Mouse (Mus musculus) bone marrow macrophage, adult 2 months (primary cell): Measurements from ENCODE around the gene Pik3r2.

Experiments
- CTCF ChIP-seq: IDR thresholded peaks from 2 replicates; pipeline ENCODE4 v1.5.1; 2012; ENCODE audit warnings: low read depth, mild to moderate bottlenecking, low read length, moderate library complexity
- POLR2A ChIP-seq: IDR thresholded peaks from 2 replicates; pipeline ENCODE4 v1.6.1; 2012; ENCODE audit warnings: mild to moderate bottlenecking, low read depth, low read length, borderline replicate concordance

GRCm38 (mm10) chr8:70743656-70744590 lies 32.6 kb downstream of the Pik3r2 start:
- TF ChIP-seq CTCF = no peak
- no peak for TF ChIP-seq POLR2A
